Mouse (Mus musculus) Patski (cell line): Measurements from ENCODE around the gene Gm11444. TPM values are rescaled to one million over a fixed set of nuclear protein-coding genes. Genes with fewer than 3 reads are reported as not detected.

ENCODE experiments used
- ATAC-seq: fragments of 100-300 bp; one replicate; pipeline ENCODE4 v1.8.0; 2021
- CTCF ChIA-PET: fragments of 350-600 bp; sonication (Branson Sonifier 250); formaldehyde crosslinking; loops from one replicate; lab custom pipeline; 2022; ENCODE audit warnings: inconsistent platforms; lab: Charles Lee
- POLR2A ChIA-PET: fragments of 350-600 bp; sonication (Branson Sonifier 250); formaldehyde crosslinking; loops from one replicate; lab custom pipeline; 2022; ENCODE audit warnings: antibody characterized with exemption, inconsistent platforms; lab: Charles Lee
- DNase-seq: peaks from one replicate; pipeline ENCODE4 v3.0.0-alpha.2; 2011; ENCODE audit warnings: low read depth, low spot score
- H3K27me3 ChIP-seq: fragments of 371-371 bp; one replicate; pipeline ENCODE4 v1.5.1; 2021
- CTCF ChIP-seq: fragments of 100-300 bp; IDR thresholded peaks from one replicate; pipeline ENCODE4 v1.5.1; 2021
- in situ Hi-C: fragments of 300-500 bp; cut with MboI; formaldehyde crosslinking; loops from 3 replicates; pipeline ENCODE4 v1.11.1; 2018; ENCODE audit warnings: low pct_unique_long_range_greater_than_20kb, mixed read lengths
- polyA plus RNA-seq: library from polyadenylated mRNA; unstranded; gene quantifications from one replicate; pipeline ENCODE4 v1.2.3, GENCODE M21; 2021

The Gm11444 gene
- polyA plus RNA-seq, 1 experiment from 2014 or later, result not detected

DNA sequence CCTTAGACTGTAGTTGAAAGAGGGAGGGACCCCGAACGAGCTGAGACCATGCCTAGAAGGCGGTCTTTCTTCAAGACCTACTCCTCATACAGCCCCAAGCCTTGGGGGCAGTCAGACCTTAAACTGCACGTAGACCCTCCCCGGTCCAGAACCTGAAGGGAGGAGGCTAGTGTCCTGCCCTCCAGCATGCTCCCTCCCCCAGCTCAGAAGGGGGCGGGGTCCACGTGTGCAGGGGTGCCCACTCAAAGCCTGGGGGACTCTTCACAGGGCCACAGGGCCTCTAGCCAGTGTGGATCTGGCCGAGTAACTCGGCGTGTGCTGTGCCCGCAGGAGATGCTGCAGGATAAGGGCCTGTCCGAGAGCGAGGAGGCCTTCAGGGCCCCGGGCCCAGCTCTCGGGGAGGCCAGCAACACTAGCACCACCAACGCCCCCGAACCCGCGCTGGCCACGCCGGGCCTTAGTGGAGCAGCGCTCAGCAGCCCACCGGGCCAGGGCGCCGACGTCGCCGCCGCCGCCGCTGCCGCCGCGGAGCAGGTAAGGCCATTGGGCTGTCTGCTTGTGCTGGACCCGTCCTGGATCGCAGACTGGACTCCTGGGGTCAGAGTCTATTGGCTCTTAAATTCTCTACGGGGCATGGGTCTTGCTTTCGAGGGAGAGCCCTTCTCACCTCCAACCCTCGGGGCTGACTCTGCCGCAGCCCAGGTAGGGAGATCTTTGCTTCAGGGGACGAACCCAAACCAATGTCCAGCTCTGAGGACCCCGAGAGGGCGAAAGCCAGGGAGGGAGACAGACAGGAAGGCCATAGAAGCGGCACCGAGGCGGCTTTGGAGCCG, 39.8 kb upstream of the Gm11444 start:
- no peak for TF ChIP-seq CTCF
- ChIA-PET POLR2A (interaction anchor here (1.2 kb wide), 1 partner anchor 11 kb away, joined by 3 read pairs; no protein-coding TSS in a partner anchor), CTCF (no interaction called here)
- ATAC-seq, result no peak
- no peak for DNase-seq
- peaks cover 80% of the 10 kb centered on the region for H3K27me3 ChIP-seq
- in situ Hi-C loops, result no loop called here

DNA sequence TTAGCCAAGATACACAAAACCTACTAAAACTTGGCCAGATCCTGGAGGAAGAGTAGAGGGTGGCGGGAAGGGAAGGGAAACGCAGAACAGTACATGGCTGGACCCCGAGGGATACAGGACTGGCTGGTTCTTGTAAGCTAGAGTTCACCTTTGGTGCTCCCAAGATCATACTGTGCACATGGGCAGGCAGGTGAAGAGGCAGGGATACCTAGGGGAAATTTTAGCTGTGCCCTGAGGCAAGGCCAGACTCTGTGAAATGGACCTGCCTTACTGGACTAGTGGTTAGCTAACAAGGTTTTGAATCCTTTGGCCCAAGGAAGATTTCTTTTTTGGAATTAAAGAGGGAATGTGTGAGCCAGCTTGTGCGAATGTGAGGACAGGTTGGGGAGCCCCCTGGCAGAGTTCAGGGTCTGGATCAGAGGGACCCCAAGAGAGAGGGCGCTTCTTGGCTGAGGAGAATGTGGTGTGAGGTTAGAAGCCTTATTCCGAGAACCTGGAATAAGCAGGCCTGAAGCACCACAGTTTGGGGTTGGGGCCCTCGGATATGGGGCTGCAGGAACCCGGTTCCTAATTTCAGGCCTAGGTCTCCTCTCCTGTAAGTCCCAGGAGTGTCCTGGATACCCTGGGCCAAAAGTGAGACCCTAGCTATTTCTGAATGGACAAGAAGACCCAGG, 39.1 kb upstream of the Gm11444 start:
- H3K27me3 ChIP-seq, result peaks cover 83% of the 10 kb centered on the region
- DNase-seq, result no peak
- in situ Hi-C loops, result no loop called here
- ChIA-PET CTCF (no interaction called here), POLR2A (interaction anchor here (1.2 kb wide), 1 partner anchor 11 kb away, joined by 3 read pairs; no protein-coding TSS in a partner anchor)
- no peak for TF ChIP-seq CTCF
- ATAC-seq, result no peak

DNA sequence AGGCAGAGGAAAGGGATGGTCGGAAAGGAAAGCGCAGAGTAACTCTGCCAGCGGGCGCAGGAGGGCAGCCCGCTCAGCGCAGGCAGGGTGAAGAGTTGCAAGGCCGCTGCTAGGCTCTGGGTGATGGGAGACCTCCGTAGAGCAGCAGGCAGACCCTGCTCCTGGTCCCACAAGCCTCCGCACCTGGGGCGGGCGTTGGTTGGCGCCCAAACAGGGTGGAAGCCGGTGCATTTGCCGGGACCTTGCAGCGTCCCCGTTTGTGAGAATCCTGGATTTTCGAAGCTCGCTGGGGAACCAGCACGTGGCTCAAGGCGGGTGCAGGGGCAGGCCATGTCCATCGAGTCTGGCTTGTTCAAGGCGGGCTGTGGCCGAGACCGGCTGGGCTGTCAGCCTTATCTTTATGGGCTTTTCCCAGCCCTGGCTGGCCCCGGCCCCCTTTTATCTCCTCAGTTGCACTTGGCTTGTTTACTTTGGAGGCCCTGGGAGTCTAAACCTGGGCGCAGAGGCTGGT, 38.4 kb upstream of the Gm11444 start:
- ChIA-PET POLR2A (interaction anchor here (1.2 kb wide), 1 partner anchor 12 kb away, joined by 3 read pairs; no protein-coding TSS in a partner anchor), CTCF (no interaction called here)
- H3K27me3 ChIP-seq, result peaks cover 78% of the 10 kb centered on the region
- TF ChIP-seq CTCF, result no peak
- in situ Hi-C loops, result no loop called here
- DNase-seq (no peak), ATAC-seq (no peak)

DNA sequence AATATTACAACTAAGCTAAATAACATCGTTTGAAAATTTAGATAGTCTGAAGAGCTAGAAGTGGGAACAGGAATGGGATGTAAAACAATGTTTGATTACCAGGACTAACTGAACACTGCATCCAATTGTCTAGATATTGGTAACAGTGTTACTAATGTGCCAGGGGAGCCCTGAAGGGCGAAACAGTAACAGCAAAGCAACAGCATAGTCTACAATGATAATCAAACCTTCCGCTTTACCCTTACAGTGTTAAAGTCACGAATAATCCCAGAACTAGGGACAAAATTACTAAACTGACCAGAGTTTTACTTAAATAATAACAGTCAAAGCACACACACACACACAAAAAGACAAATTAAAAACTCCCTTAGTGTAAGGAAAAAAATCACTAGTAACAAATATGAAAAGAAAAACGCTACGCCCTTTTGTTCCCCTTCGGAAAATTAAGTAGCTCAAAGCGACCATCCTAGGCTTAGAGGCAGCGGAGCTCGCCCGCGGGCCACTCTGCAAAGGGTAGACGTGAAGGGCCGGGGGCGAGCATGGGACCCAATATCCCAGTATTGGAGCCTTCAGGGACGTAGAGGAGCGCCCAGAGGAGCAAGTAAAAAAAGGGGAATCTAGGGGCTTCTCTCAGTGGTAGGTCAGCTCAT, 37.8 kb upstream of the Gm11444 start:
- ChIA-PET POLR2A (no interaction called here), CTCF (no interaction called here)
- peaks cover 76% of the 10 kb centered on the region for H3K27me3 ChIP-seq
- in situ Hi-C loops, result no loop called here
- TF ChIP-seq CTCF, result no peak
- DNase-seq (no peak), ATAC-seq (no peak)

DNA sequence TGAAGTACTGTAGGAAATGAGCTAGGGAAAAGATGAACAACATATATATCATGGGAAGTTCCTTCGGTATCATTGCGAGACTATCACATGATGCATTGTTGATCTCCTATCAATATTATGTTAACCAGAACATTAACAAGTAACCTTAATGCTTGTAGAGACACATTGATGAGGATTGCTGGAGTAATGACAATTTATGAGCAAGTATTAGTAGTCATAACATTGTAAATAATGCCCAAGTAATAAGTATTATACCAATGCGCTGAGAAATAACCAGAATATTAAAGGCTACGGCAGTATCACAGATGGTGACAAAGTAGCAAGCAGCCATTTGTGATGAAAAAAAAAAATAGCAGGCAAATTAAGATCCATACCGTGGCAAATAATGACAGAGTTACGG, 37.1 kb upstream of the Gm11444 start:
- POLR2A ChIA-PET, result no interaction called here
- peaks cover 72% of the 10 kb centered on the region for H3K27me3 ChIP-seq
- CTCF ChIA-PET, result no interaction called here
- no peak for ATAC-seq
- no peak for TF ChIP-seq CTCF
- in situ Hi-C loops, result no loop called here
- DNase-seq, result no peak

DNA sequence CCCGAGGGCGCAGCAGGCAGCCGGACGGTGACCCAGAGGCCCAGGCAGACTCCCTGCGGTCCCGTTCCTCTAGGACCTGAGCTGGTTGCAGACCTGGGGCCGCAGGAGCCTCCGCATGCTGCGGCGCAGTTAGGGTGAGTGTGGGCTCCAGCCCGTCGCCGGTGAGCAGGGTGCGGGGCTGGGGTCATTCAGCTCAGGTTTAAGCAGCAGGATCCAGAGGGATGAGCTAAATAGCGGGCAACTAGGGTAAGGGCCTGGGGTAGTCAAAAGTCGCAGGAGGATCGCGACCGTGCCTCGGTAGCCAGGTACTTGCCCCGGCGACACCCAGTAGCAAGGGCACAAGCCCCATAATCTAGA, 36.3 kb upstream of the Gm11444 start:
- ChIA-PET POLR2A (interaction anchor here (0.6 kb wide), 1 partner anchor 402 kb away, joined by 3 read pairs; no protein-coding TSS in a partner anchor), CTCF (interaction anchor here (1.1 kb wide), 1 partner anchor 25 kb away, joined by 3 read pairs; no protein-coding TSS in a partner anchor)
- TF ChIP-seq CTCF, result no peak
- H3K27me3 ChIP-seq, result peaks cover 69% of the 10 kb centered on the region
- ATAC-seq (no peak), DNase-seq (no peak)
- in situ Hi-C loops, result no loop called here

DNA sequence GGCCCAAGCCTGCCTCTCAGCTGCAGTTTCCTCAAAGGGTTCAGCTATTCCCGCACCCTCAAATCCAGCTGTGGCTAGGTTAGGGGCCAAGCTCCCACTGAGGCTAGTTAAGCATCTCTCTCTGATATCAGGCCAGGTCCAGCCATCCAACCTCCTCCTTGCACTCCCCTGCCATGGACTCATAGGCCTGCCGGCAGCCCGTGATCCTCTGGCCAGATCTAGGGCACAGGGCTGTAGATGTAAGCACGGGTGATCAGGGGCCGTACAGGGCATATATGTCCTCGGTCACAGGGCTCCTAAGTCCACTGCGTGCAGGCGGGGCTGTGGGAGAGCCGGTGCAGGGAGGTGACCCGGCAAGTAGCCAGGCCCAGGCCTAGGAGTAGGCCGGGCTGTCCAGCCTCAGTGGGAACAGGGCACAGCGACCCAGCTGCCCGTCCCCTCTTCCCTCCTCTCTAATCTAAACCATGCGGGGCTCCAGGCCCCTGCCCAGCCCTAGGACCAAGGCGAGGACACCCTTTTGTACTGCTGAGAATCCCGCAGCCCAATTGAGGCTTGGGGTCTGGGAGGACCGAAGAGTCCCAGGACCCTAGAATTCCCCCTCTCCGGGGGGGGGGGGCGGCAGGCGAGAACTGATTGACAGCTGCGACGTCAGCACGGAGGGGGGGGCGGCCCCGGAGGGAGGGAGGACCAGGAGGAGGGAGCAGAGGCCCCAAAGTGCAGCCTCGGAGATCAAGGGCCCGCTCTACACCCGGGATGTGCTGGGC, 35.7 kb upstream of the Gm11444 start, which contains the start of gene Tbx4:
Gene Tbx4, plus strand, starts transcription at position 758 of the 764 bp plus-strand sequence.
- CTCF ChIA-PET, result interaction anchor here (1.1 kb wide), 1 partner anchor 25 kb away, joined by 3 read pairs; no protein-coding TSS in a partner anchor
- DNase-seq (no peak), ATAC-seq (no peak)
- POLR2A ChIA-PET, result interaction anchor here (0.6 kb wide), 1 partner anchor 402 kb away, joined by 3 read pairs; no protein-coding TSS in a partner anchor
- in situ Hi-C loops, result no loop called here
- peaks cover 69% of the 10 kb centered on the region for H3K27me3 ChIP-seq
- no peak for TF ChIP-seq CTCF

DNA sequence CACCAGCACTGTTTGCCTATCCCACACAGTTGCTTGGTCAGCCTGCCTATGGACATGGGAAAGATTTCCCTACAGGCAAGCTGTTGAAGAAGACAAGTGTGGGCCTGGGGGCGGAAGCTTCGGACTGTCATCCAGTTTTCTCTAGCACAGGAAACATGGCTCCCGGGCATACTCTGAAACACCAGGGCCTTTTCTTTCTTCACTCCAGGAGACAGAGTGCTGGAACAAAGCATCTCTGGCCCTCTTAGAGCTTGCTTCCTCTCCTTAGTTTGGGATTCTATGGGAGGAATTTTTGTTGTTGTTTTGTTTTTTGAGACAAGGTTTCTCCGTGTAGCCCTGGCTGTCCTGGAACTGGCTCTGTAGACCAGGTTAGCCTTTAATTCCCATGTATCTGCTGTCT, 34.4 kb upstream of the Gm11444 start:
- no peak for ATAC-seq
- CTCF ChIA-PET, result no interaction called here
- in situ Hi-C loops, result no loop called here
- DNase-seq, result no peak
- H3K27me3 ChIP-seq, result peaks cover 64% of the 10 kb centered on the region
- no peak for TF ChIP-seq CTCF
- POLR2A ChIA-PET, result no interaction called here

DNA sequence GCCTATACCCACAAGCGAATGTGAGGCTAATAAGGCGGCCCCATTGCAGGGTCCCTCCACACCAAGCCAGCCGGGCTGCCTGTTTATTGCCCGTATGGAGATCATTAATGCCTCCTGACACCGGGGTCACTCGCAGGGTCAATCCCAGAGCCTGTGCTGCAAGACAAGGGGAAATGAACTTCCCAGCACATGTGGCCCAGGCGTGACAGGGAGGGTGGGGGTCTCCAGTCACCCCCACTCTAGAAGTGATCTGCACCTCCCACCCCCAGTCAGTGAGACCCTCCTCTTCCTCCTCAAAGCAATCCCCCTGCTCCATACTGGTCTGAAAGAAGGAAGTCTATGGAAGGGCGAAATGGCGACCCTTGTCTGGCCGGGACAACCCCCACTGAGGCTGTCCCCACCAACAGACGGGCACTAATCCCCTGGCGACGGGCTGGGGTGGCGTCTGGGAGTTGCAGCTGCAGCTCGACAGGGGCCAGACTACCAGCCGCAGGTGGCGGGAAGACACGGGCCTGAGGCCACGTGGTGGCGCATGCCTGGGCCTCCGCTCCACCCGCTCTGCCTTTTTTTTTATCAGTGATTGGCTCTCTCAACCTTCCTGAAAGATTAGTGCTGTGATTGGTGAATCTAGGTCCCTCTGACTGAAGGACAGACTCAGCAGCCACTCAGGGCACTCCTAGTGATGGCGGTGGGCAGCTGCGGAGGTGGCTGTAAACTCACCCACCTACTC, 26.1 kb upstream of the Gm11444 start:
- ATAC-seq, result no peak
- POLR2A ChIA-PET, result no interaction called here
- TF ChIP-seq CTCF, result no peak

More for the DNA sequence above, 26.1 kb upstream of the Gm11444 start:
- peaks cover 13% of the 10 kb centered on the region for H3K27me3 ChIP-seq
- DNase-seq, result no peak
- CTCF ChIA-PET, result no interaction called here
- in situ Hi-C loops, result no loop called here
